Comparison of ENCODE assay signal across 28 mouse cellular contexts in the genomic region with DNA sequence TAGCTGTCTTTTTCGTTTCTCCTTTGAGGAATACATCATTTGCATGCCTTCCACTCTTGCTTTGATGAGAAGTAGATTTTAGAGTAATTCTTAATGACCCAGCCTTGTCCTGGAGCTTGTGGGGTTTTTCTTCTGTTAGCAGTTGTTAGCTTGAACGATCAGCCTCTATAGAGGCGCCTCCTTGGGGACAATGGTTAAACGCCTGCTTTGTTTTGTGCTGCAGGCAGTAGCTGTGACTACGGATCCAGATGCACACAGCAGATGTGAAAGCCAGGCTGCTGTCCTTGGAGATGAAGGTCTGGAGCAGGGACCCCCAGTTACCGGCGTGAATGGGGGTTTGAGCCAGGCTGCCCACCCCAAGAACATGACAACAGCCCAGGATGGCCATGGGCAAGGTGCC. TPM values are rescaled to one million over a fixed set of nuclear protein-coding genes. Genes with fewer than 3 reads are reported as not detected.
DNase-seq lines count a peak whose midpoint lies in the region; ATAC-seq and TF ChIP-seq lines count a peak whose summit lies in the region.
"Had no signal": no experiment of that assay in that cellular context is flagged by ENCODE, and none has a peak within 500 bp of the region (broad histone marks: within the 10 kb centered on the region; RNA-seq: fewer than 3 reads in every experiment).

No protein-coding gene starts in this region.

- WGBS in forebrain, embryonic 10.5 days, result 57% methylated on average over 7 of the region's 7 CpGs
- WGBS in forebrain, embryonic 16.5 days, result 20% methylated on average over 7 of the region's 7 CpGs
- 33% methylated on average over 7 of the region's 7 CpGs for WGBS in midbrain, embryonic 11.5 days
- WGBS in midbrain, embryonic 15.5 days, result 31% methylated on average over 7 of the region's 7 CpGs
- WGBS in forebrain, embryonic 12.5 days, result 23% methylated on average over 7 of the region's 7 CpGs
- WGBS in midbrain, embryonic 14.5 days, result 28% methylated on average over 7 of the region's 7 CpGs
- WGBS in lung, postnatal 0 days, result 89% methylated on average over 7 of the region's 7 CpGs

- ATAC-seq in forebrain, embryonic 16.5 days, result no peak
- ATAC-seq in midbrain, embryonic 11.5 days (ENCODE audit: low FRiP score), result no peak
- no peak for ATAC-seq in midbrain, embryonic 15.5 days (replicated peaks)
- no peak for ATAC-seq in forebrain, embryonic 12.5 days (ENCODE audit: low FRiP score)
- no peak for ATAC-seq in midbrain, embryonic 14.5 days (ENCODE audit: low FRiP score, low TSS enrichment)
- ATAC-seq in CD4-positive, CD25-positive, alpha-beta regulatory T cell, adult 4 months, result no peak
- no peak for ATAC-seq in lung, postnatal 0 days
- ATAC-seq: inflammation-experienced regulatory T-cells, adult 6 months; Patski had no signal

- TF ChIP-seq CTCF in lung, postnatal 0 days (IDR thresholded peaks at IDR 0.05), result no peak

- peaks cover 70% of the 10 kb centered on the region for H3K4me1 ChIP-seq in forebrain, embryonic 10.5 days
- H3K4me1 ChIP-seq in forebrain, embryonic 16.5 days (replicated peaks; ENCODE audit: control insufficient read depth, insufficient read depth, low read length), result peaks cover 54% of the 10 kb centered on the region
- peaks cover 21% of the 10 kb centered on the region for H3K4me1 ChIP-seq in midbrain, embryonic 11.5 days (ENCODE audit: control insufficient read depth, insufficient read depth, low read length)
- peaks cover 25% of the 10 kb centered on the region for H3K4me1 ChIP-seq in midbrain, embryonic 15.5 days
- peaks cover 73% of the 10 kb centered on the region for H3K4me1 ChIP-seq in forebrain, embryonic 12.5 days
- H3K4me1 ChIP-seq in midbrain, embryonic 14.5 days (ENCODE audit: control insufficient read depth, insufficient read depth, low read length), result peaks cover 7% of the 10 kb centered on the region
- 0 out of 2 replicates have a peak, but pooled peaks cover 3% of the 10 kb centered on the region for H3K4me1 ChIP-seq in lung, postnatal 0 days (ENCODE audit: insufficient read depth, low read depth, low read length)
- H3K4me1 ChIP-seq: heart, embryonic 15.5 days; lung, embryonic 15.5 days had no signal

- no peaks in the 10 kb centered on the region for H3K27me3 ChIP-seq in forebrain, embryonic 10.5 days (ENCODE audit: poor library complexity, severe bottlenecking)
- H3K27me3 ChIP-seq in forebrain, embryonic 16.5 days (replicated peaks; ENCODE audit: control insufficient read depth, insufficient read depth, low read length), result no peaks in the 10 kb centered on the region
- no peaks in the 10 kb centered on the region for H3K27me3 ChIP-seq in midbrain, embryonic 11.5 days (ENCODE audit: control insufficient read depth, insufficient read depth, low read length)
- no peaks in the 10 kb centered on the region for H3K27me3 ChIP-seq in midbrain, embryonic 15.5 days (replicated peaks)
- H3K27me3 ChIP-seq in forebrain, embryonic 12.5 days, result no peaks in the 10 kb centered on the region
- no peaks in the 10 kb centered on the region for H3K27me3 ChIP-seq in midbrain, embryonic 14.5 days (ENCODE audit: control insufficient read depth, insufficient read depth, low read length)
- H3K27me3 ChIP-seq in lung, postnatal 0 days (replicated peaks; ENCODE audit: insufficient read depth, low read length), result no peaks in the 10 kb centered on the region
- H3K27me3 ChIP-seq: CH12.LX; embryonic facial prominence, embryonic 13.5 days; lung, embryonic 15.5 days had no signal

- H3K9me3 ChIP-seq in forebrain, embryonic 10.5 days, result no peaks in the 10 kb centered on the region
- H3K9me3 ChIP-seq in forebrain, embryonic 16.5 days (ENCODE audit: control insufficient read depth, low read length), result no peaks in the 10 kb centered on the region
- no peaks in the 10 kb centered on the region for H3K9me3 ChIP-seq in midbrain, embryonic 11.5 days (ENCODE audit: control insufficient read depth, low read length)
- H3K9me3 ChIP-seq in midbrain, embryonic 15.5 days, result no peaks in the 10 kb centered on the region
- H3K9me3 ChIP-seq in forebrain, embryonic 12.5 days, result no peaks in the 10 kb centered on the region
- H3K9me3 ChIP-seq in midbrain, embryonic 14.5 days (ENCODE audit: control insufficient read depth, low read length), result no peaks in the 10 kb centered on the region
- no peaks in the 10 kb centered on the region for H3K9me3 ChIP-seq in lung, postnatal 0 days (ENCODE audit: low read length)
- H3K9me3 ChIP-seq: embryonic facial prominence, embryonic 13.5 days; G1E; heart, embryonic 15.5 days; limb, embryonic 15.5 days; lung, embryonic 15.5 days had no signal

- H3K4me3 ChIP-seq in forebrain, embryonic 10.5 days, result no peak overlapping the region
- no peak overlapping the region for H3K4me3 ChIP-seq in forebrain, embryonic 16.5 days (replicated peaks; ENCODE audit: low read length)
- no peak overlapping the region for H3K4me3 ChIP-seq in midbrain, embryonic 11.5 days (ENCODE audit: low read depth, low read length)
- H3K4me3 ChIP-seq in midbrain, embryonic 15.5 days, result no peak overlapping the region
- H3K4me3 ChIP-seq in forebrain, embryonic 12.5 days (replicated peaks), result no peak overlapping the region
- no peak overlapping the region for H3K4me3 ChIP-seq in midbrain, embryonic 14.5 days (replicated peaks; ENCODE audit: low read depth, low read length)
- no peak overlapping the region for H3K4me3 ChIP-seq in lung, postnatal 0 days (ENCODE audit: low read depth, low read length)
- H3K4me3 ChIP-seq: embryonic facial prominence, embryonic 13.5 days; erythroblast, embryonic 14.5 days; gastrocnemius, adult 2 months; heart, embryonic 15.5 days; limb, embryonic 15.5 days; lung, embryonic 15.5 days; myocyte had no signal

- H3K27ac ChIP-seq in forebrain, embryonic 10.5 days, result peak overlapping the region; percentile 68
- no peak overlapping the region; the same call in 1 of the 2 replicates for H3K27ac ChIP-seq in forebrain, embryonic 16.5 days (ENCODE audit: low read length)
- H3K27ac ChIP-seq in midbrain, embryonic 11.5 days (ENCODE audit: low read depth, low read length), result peak overlapping the region; percentile 9; the same call in 1 of the 2 replicates
- no peak overlapping the region for H3K27ac ChIP-seq in midbrain, embryonic 15.5 days
- H3K27ac ChIP-seq in forebrain, embryonic 12.5 days, result peak overlapping the region; percentile 63
- no peak overlapping the region for H3K27ac ChIP-seq in midbrain, embryonic 14.5 days (replicated peaks; ENCODE audit: low read depth, low read length)
- H3K27ac ChIP-seq in lung, postnatal 0 days (ENCODE audit: low read length), result no peak overlapping the region
- H3K27ac ChIP-seq: embryonic facial prominence, embryonic 13.5 days; gastrocnemius, adult 2 months; heart, embryonic 15.5 days; limb, embryonic 15.5 days; liver, embryonic 14.5 days; lung, embryonic 15.5 days had no signal

- H3K9ac ChIP-seq in forebrain, embryonic 16.5 days (replicated peaks; ENCODE audit: low read depth, low read length), result no peak overlapping the region
- peak overlapping the region; percentile 2; the same call in 1 of the 2 replicates for H3K9ac ChIP-seq in midbrain, embryonic 11.5 days (ENCODE audit: low read length)
- no peak overlapping the region for H3K9ac ChIP-seq in midbrain, embryonic 15.5 days
- no peak overlapping the region for H3K9ac ChIP-seq in forebrain, embryonic 12.5 days
- no peak overlapping the region for H3K9ac ChIP-seq in midbrain, embryonic 14.5 days (replicated peaks; ENCODE audit: low read length)
- no peak overlapping the region for H3K9ac ChIP-seq in lung, postnatal 0 days (replicated peaks; ENCODE audit: low read depth)
- H3K9ac ChIP-seq: embryonic facial prominence, embryonic 13.5 days; heart, embryonic 15.5 days; limb, embryonic 15.5 days; liver, embryonic 14.5 days; lung, embryonic 15.5 days had no signal

- H3K4me2 ChIP-seq in forebrain, embryonic 16.5 days (ENCODE audit: low read length), result no peak overlapping the region
- H3K4me2 ChIP-seq in midbrain, embryonic 11.5 days, result no peak overlapping the region
- H3K4me2 ChIP-seq in midbrain, embryonic 15.5 days, result no peak overlapping the region
- no peak overlapping the region for H3K4me2 ChIP-seq in forebrain, embryonic 12.5 days
- H3K4me2 ChIP-seq in midbrain, embryonic 14.5 days (ENCODE audit: low read length), result no peak overlapping the region
- no peak overlapping the region for H3K4me2 ChIP-seq in lung, postnatal 0 days (replicated peaks; ENCODE audit: low read depth, low read length)
- H3K4me2 ChIP-seq: embryonic facial prominence, embryonic 13.5 days; heart, embryonic 15.5 days; limb, embryonic 15.5 days; lung, embryonic 15.5 days had no signal

- no peak for DNase-seq in forebrain, embryonic 10.5 days (ENCODE audit: extremely low spot score, low spot score)
- DNase-seq in midbrain, embryonic 11.5 days (ENCODE audit: low spot score, missing footprints), result no peak
- peak; percentile 56 for DNase-seq in midbrain, embryonic 14.5 days
- no peak for DNase-seq in lung, postnatal 0 days (ENCODE audit: low spot score)
- DNase-seq: cerebellum, adult 8-10 months; gastrocnemius, adult 2 months; heart, postnatal 36 days; kidney, adult 18-20 months; left cerebral cortex, postnatal 4 days; lung, postnatal 4 days; right cerebral cortex, adult 18-20 months; thymus, adult 18-20 months; thymus, postnatal 36 days had no signal

- H3K36me3 ChIP-seq in forebrain, embryonic 10.5 days (replicated peaks), result peaks cover 74% of the 10 kb centered on the region
- H3K36me3 ChIP-seq in forebrain, embryonic 16.5 days (ENCODE audit: control insufficient read depth, insufficient read depth), result no peaks in the 10 kb centered on the region
- H3K36me3 ChIP-seq in midbrain, embryonic 11.5 days (ENCODE audit: control insufficient read depth, insufficient read depth, low read length), result peaks cover 6% of the 10 kb centered on the region
- no peaks in the 10 kb centered on the region for H3K36me3 ChIP-seq in midbrain, embryonic 15.5 days (replicated peaks)
- peaks cover 21% of the 10 kb centered on the region for H3K36me3 ChIP-seq in forebrain, embryonic 12.5 days (replicated peaks)
- no peaks in the 10 kb centered on the region for H3K36me3 ChIP-seq in midbrain, embryonic 14.5 days (ENCODE audit: control insufficient read depth, insufficient read depth, low read length)
- peaks cover 8% of the 10 kb centered on the region; the same call in 1 of the 2 replicates for H3K36me3 ChIP-seq in lung, postnatal 0 days (ENCODE audit: insufficient read depth, low read length)
- H3K36me3 ChIP-seq: G1E; heart, embryonic 15.5 days; limb, embryonic 15.5 days; lung, embryonic 15.5 days had no signal

- no peak for TF ChIP-seq EP300 in lung, postnatal 0 days (IDR thresholded peaks at IDR 0.05)

RNA-seq across cellular contexts. Expression of a gene that starts 56.8 kb away (rescaled TPM):
- 97.0 and 102 TPM in 2 replicates for polyA plus RNA-seq in forebrain, embryonic 10.5 days (2016; fragmentation: Nextera tagmentation; extraction: Ambion mirVana)
- polyA plus RNA-seq in forebrain, embryonic 16.5 days (2015; fragmentation: Nextera tagmentation; extraction: Ambion mirVana), result 41.4 and 41.8 TPM in 2 replicates
- 61.0 and 66.0 TPM in 2 replicates for polyA plus RNA-seq in midbrain, embryonic 11.5 days (2014; fragmentation: Nextera tagmentation; extraction: Ambion mirVana)
- polyA plus RNA-seq in midbrain, embryonic 15.5 days (2015; fragmentation: Nextera tagmentation; extraction: Ambion mirVana), result 20.7 and 21.7 TPM in 2 replicates
- 121 and 128 TPM in 2 replicates for polyA plus RNA-seq in forebrain, embryonic 12.5 days (2016; fragmentation: Nextera tagmentation; extraction: Ambion mirVana)
- 22.0 and 31.6 TPM in 2 replicates for polyA plus RNA-seq in midbrain, embryonic 14.5 days (2014; fragmentation: Nextera tagmentation; extraction: Ambion mirVana)
- polyA plus RNA-seq in CD4-positive, CD25-positive, alpha-beta regulatory T cell, adult 4 months (2017; shearing (Covaris generic)), result 100 to 1,000 TPM in 1 of 2 experiments, 10 to 100 TPM in 1; 90.7 to 146 TPM
- 11.7 and 15.5 TPM in 2 replicates for polyA plus RNA-seq in lung, postnatal 0 days (2015; fragmentation: Nextera tagmentation; extraction: Ambion mirVana)

Comparison
In these comparisons a context has a peak if more than half of its experiments do, and no peak if none do; other contexts are left out.
1. H3K27ac ChIP-seq: peak in forebrain, embryonic 10.5 days (single experiment), midbrain, embryonic 11.5 days (single experiment) and forebrain, embryonic 12.5 days (single experiment); none in forebrain, embryonic 16.5 days (single experiment), midbrain, embryonic 15.5 days (single experiment), midbrain, embryonic 14.5 days (single experiment) and lung, postnatal 0 days (single experiment).